Mouse (Mus musculus): ENCODE data around the gene Esrp2.

Esrp2 gene

GRCm38 (mm10) chr8:106136156-106137130 lies at the start of gene Esrp2:
Esrp2 (minus strand) TSS chr8:106136974.
- DNase-seq (ENCODE audit: low spot score): no peak

GRCm38 (mm10) chr8:106186394-106186793 lies 49.6 kb upstream of the Esrp2 start:
- DNase-seq (ENCODE audit: low spot score): no peak

- peak; percentile 44 for DNase-seq (ENCODE audit: low spot score)
Observed at GRCm38 (mm10) chr8:106185628-106186270, 49.0 kb upstream of the Esrp2 start.

- no peak for DNase-seq (ENCODE audit: low spot score)
Observed at GRCm38 (mm10) chr8:106178428-106178827, 41.7 kb upstream of the Esrp2 start.

- no peak for DNase-seq (ENCODE audit: low spot score)
Observed at GRCm38 (mm10) chr8:106177594-106177993, 40.8 kb upstream of the Esrp2 start.

GRCm38 (mm10) chr8:106176891-106177290 lies 40.1 kb upstream of the Esrp2 start:
- DNase-seq (ENCODE audit: low spot score): no peak

GRCm38 (mm10) chr8:106173566-106173965 lies 36.8 kb upstream of the Esrp2 start:
- DNase-seq (ENCODE audit: low spot score): no peak

GRCm38 (mm10) chr8:106169934-106170480 lies 33.2 kb upstream of the Esrp2 start:
- no peak for DNase-seq (ENCODE audit: low spot score)

GRCm38 (mm10) chr8:106169017-106169933 lies 32.5 kb upstream of the Esrp2 start:
- DNase-seq (ENCODE audit: low spot score): no peak

- peak; percentile 87 for DNase-seq (ENCODE audit: low spot score)
Observed at GRCm38 (mm10) chr8:106168356-106169016, 31.7 kb upstream of the Esrp2 start, which contains the start of gene Slc7a6. Slc7a6 (plus strand) TSS chr8:106168857.

GRCm38 (mm10) chr8:106165460-106165859 lies 28.7 kb upstream of the Esrp2 start:
- peak; percentile 85 for DNase-seq (ENCODE audit: low spot score)

- DNase-seq (ENCODE audit: low spot score): no peak
Observed at GRCm38 (mm10) chr8:106163251-106163650, 26.5 kb upstream of the Esrp2 start.

GRCm38 (mm10) chr8:106159876-106160275 lies 23.1 kb upstream of the Esrp2 start:
- no peak for DNase-seq (ENCODE audit: low spot score)

- DNase-seq (ENCODE audit: low spot score): no peak
Observed at GRCm38 (mm10) chr8:106158381-106158780, 21.6 kb upstream of the Esrp2 start.

GRCm38 (mm10) chr8:106157419-106157818 lies 20.6 kb upstream of the Esrp2 start:
- no peak for DNase-seq (ENCODE audit: low spot score)

- DNase-seq (ENCODE audit: low spot score): no peak
Observed at GRCm38 (mm10) chr8:106152876-106153275, 16.1 kb upstream of the Esrp2 start.

GRCm38 (mm10) chr8:106151041-106151440 lies 14.3 kb upstream of the Esrp2 start:
- DNase-seq (ENCODE audit: low spot score): no peak

GRCm38 (mm10) chr8:106150653-106151000 lies 13.9 kb upstream of the Esrp2 start:
- no peak for DNase-seq (ENCODE audit: low spot score)

- DNase-seq (ENCODE audit: low spot score): peak; percentile 94
Observed at GRCm38 (mm10) chr8:106149801-106150652, 13.3 kb upstream of the Esrp2 start, which contains the start of gene Pla2g15. Pla2g15 (plus strand) TSS chr8:106150399.

- DNase-seq (ENCODE audit: low spot score): no peak
Observed at GRCm38 (mm10) chr8:106149025-106149424, 12.3 kb upstream of the Esrp2 start.

Data from layer of hippocampus, adult 11-12 months (tissue).